Mouse (Mus musculus): ENCODE results near the gene Cpxm1.

DNA sequence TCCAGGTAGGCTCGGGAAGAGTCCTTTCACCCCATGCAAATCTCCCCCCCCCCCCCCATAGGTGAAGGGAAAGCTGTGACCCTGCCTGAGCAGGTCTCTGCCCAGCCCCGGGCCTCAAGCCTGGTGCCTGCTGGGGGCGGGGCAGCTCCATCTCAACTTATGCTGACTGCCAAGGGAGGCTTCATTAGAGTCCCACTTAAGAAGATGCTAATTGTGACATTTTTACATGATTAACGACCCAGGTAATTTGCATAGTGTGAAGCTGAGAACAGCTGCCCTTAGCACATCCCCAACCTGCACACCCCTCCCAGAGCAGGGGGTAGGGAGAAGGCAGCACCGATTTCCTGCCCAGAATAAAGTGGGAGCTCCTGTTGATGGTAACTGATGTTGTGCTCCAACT lies 38.5 kb downstream of the Cpxm1 start:
- no peak for TF ChIP-seq CTCF (IDR thresholded peaks at IDR 0.05; ENCODE audit: borderline replicate concordance, insufficient read depth, low read depth, low read length)
- no peak for TF ChIP-seq POLR2A (IDR thresholded peaks at IDR 0.05; ENCODE audit: borderline replicate concordance, insufficient read depth, low read length)
